Mouse (Mus musculus): ENCODE data around the gene Mcrip2. TPM values are rescaled to one million over a fixed set of nuclear protein-coding genes. Genes with fewer than 3 reads are reported as not detected.

The Mcrip2 gene
- 12.3 and 12.6 TPM in 2 replicates for total RNA-seq (2012; rRNA removed)

DNA sequence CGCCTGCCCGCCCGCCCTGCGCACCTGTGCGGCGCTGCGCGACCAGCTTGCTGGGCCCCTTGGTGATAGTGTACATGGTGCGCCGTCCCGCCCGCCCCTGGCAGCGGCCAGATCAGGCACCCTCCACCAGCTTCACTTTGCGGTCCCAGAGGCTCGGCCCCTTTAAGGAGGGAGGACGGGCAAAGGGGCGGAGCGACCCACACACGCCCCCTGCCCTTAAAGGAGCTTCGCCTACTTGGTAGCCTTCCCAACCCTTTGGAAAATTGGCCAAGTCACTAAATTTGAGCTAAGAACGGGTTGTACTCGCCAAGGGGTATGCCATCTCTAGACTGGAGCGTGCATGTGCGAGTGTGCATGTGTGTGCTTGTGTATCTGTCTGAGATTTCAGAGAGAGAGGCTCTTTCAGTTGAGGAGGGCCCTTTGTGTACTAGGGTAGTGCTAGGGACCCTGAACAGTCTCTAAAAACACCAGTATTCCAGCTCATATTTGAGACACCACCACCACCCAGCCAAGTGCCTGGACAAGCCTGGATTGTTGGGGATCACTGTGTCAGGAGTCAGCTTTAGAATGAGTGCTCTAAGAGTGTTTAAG lies at the start of gene Mcrip2:
TSS of gene Mcrip2 (minus strand) at position 164 of the 591 bp plus-strand sequence.
- peaks cover 4 to 10% of the 10 kb centered on the region in 2 experiments; a peak in 2 of 4 replicates for H3K4me1 ChIP-seq (ENCODE audit: control insufficient read depth in 2 of 2, insufficient read depth in 2 of 2, low read length in 2 of 2, poor library complexity in 1 of 2)
- TF ChIP-seq ZC3H11A (IDR thresholded peaks at IDR 0.05; ENCODE audit: borderline replicate concordance, low read depth, low read length) (no peak), HCFC1 (IDR thresholded peaks at IDR 0.05; ENCODE audit: borderline replicate concordance, insufficient read depth, low read length) (no peak), ZNF384 (IDR thresholded peaks at IDR 0.05; ENCODE audit: low read depth, low read length) (no peak), MAFK (IDR thresholded peaks at IDR 0.05; ENCODE audit: insufficient read depth, low read depth, low read length) (no peak), CHD2 (IDR thresholded peaks at IDR 0.05; ENCODE audit: low read depth, low read length) (no peak)
- peak; percentile 75 for DNase-seq (ENCODE audit: low read depth, low spot score)
- H3K9ac ChIP-seq (ENCODE audit: insufficient read depth, low read depth, low read length, poor library complexity, severe bottlenecking): peak within 1 kb of the TSS; percentile 72
- peak within 1 kb of the TSS; percentile 85 to 93 for H3K4me3 ChIP-seq (ENCODE audit: insufficient read depth in 1 of 2, low read depth in 1 of 2, low read length in 2 of 2, poor library complexity in 1 of 2, severe bottlenecking in 1 of 2)
- no peak within 1 kb of the TSS for H3K27ac ChIP-seq (ENCODE audit: insufficient read depth, low read depth, low read length, poor library complexity, severe bottlenecking)
- in situ Hi-C loops (cut with MboI; ENCODE audit: low sequenced_read_pairs in 2 of 2, unreplicated experiment in 2 of 2): no loop called here
- no peaks in the 10 kb centered on the region for H3K9me3 ChIP-seq (ENCODE audit: control insufficient read depth, insufficient read depth, low read depth, low read length)
- no peaks in the 10 kb centered on the region for H3K36me3 ChIP-seq (ENCODE audit: control insufficient read depth, insufficient read depth, low read length, poor library complexity, severe bottlenecking)

- no peak for DNase-seq (ENCODE audit: low read depth, low spot score)
- Histone ChIP-seq H3K9ac (ENCODE audit: insufficient read depth, low read depth, low read length, poor library complexity, severe bottlenecking) (peak overlapping the region; percentile 92), H3K9me3 (ENCODE audit: control insufficient read depth, insufficient read depth, low read depth, low read length) (no peaks in the 10 kb centered on the region), H3K36me3 (ENCODE audit: control insufficient read depth, insufficient read depth, low read length, poor library complexity, severe bottlenecking) (peaks cover 1% of the 10 kb centered on the region; the same call in 1 of the 2 replicates), H3K27ac (ENCODE audit: insufficient read depth, low read depth, low read length, poor library complexity, severe bottlenecking) (no peak overlapping the region), H3K4me3 (ENCODE audit: insufficient read depth in 1 of 2, low read depth in 1 of 2, low read length in 2 of 2, poor library complexity in 1 of 2, severe bottlenecking in 1 of 2) (peak overlapping the region; percentile 95 to 97), H3K4me1 (ENCODE audit: control insufficient read depth in 2 of 2, insufficient read depth in 2 of 2, low read length in 2 of 2, poor library complexity in 1 of 2) (peaks cover 0 to 3% of the 10 kb centered on the region in 2 experiments; a peak in 1 of 4 replicates)
- TF ChIP-seq MAFK (IDR thresholded peaks at IDR 0.05; ENCODE audit: insufficient read depth, low read depth, low read length) (no peak), ZNF384 (IDR thresholded peaks at IDR 0.05; ENCODE audit: low read depth, low read length) (no peak), CHD2 (IDR thresholded peaks at IDR 0.05; ENCODE audit: low read depth, low read length) (no peak), HCFC1 (IDR thresholded peaks at IDR 0.05; ENCODE audit: borderline replicate concordance, insufficient read depth, low read length) (no peak), ZC3H11A (IDR thresholded peaks at IDR 0.05; ENCODE audit: borderline replicate concordance, low read depth, low read length) (no peak)
- in situ Hi-C loops (cut with MboI; ENCODE audit: low sequenced_read_pairs in 2 of 2, unreplicated experiment in 2 of 2): no loop called here
These were observed 49.6 kb upstream of the Mcrip2 start for GRCm38 (mm10) chr17:25918037-25918750.

GRCm38 (mm10) chr17:25916931-25917647 lies 48.5 kb upstream of the Mcrip2 start:
- Histone ChIP-seq H3K4me3 (ENCODE audit: insufficient read depth in 1 of 2, low read depth in 1 of 2, low read length in 2 of 2, poor library complexity in 1 of 2, severe bottlenecking in 1 of 2) (no peak overlapping the region), H3K27ac (ENCODE audit: insufficient read depth, low read depth, low read length, poor library complexity, severe bottlenecking) (no peak overlapping the region), H3K36me3 (ENCODE audit: control insufficient read depth, insufficient read depth, low read length, poor library complexity, severe bottlenecking) (peaks cover 1% of the 10 kb centered on the region; the same call in 1 of the 2 replicates), H3K9me3 (ENCODE audit: control insufficient read depth, insufficient read depth, low read depth, low read length) (no peaks in the 10 kb centered on the region), H3K9ac (ENCODE audit: insufficient read depth, low read depth, low read length, poor library complexity, severe bottlenecking) (no peak overlapping the region), H3K4me1 (ENCODE audit: control insufficient read depth in 2 of 2, insufficient read depth in 2 of 2, low read length in 2 of 2, poor library complexity in 1 of 2) (peaks cover 0 to 3% of the 10 kb centered on the region in 2 experiments; a peak in 1 of 4 replicates)
- DNase-seq (ENCODE audit: low read depth, low spot score): no peak
- in situ Hi-C loops (cut with MboI; ENCODE audit: low sequenced_read_pairs in 2 of 2, unreplicated experiment in 2 of 2): no loop called here
- TF ChIP-seq ZNF384 (IDR thresholded peaks at IDR 0.05; ENCODE audit: low read depth, low read length) (no peak), MAFK (IDR thresholded peaks at IDR 0.05; ENCODE audit: insufficient read depth, low read depth, low read length) (no peak), ZC3H11A (IDR thresholded peaks at IDR 0.05; ENCODE audit: borderline replicate concordance, low read depth, low read length) (no peak), HCFC1 (IDR thresholded peaks at IDR 0.05; ENCODE audit: borderline replicate concordance, insufficient read depth, low read length) (no peak), CHD2 (IDR thresholded peaks at IDR 0.05; ENCODE audit: low read depth, low read length) (no peak)

DNA sequence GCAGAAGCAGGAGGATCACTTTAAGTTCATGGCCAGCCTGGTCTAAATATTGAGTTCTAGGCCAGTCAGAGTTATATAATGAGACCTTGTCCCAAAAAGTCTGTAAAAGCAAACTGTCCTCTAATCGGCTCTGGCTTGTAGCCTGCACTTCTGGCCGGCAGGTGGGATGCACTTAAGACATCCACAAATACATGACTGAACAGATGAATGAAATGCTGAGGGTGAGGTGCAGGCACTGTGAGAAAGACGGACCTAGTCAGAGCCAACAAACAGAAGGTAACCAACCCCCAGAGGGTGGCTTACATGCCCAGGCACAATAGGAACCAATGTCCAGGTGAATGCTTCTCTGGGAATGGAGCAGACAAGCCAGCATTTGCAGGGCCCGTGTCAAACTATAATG lies 45.7 kb upstream of the Mcrip2 start:
- no peak for DNase-seq (ENCODE audit: low read depth, low spot score)
- H3K4me3 ChIP-seq (ENCODE audit: insufficient read depth in 1 of 2, low read depth in 1 of 2, low read length in 2 of 2, poor library complexity in 1 of 2, severe bottlenecking in 1 of 2): no peak overlapping the region
- peaks cover 1% of the 10 kb centered on the region; the same call in 1 of the 2 replicates for H3K36me3 ChIP-seq (ENCODE audit: control insufficient read depth, insufficient read depth, low read length, poor library complexity, severe bottlenecking)
- no peak overlapping the region for H3K9ac ChIP-seq (ENCODE audit: insufficient read depth, low read depth, low read length, poor library complexity, severe bottlenecking)
- H3K4me1 ChIP-seq (ENCODE audit: control insufficient read depth in 2 of 2, insufficient read depth in 2 of 2, low read length in 2 of 2, poor library complexity in 1 of 2): peaks cover 2 to 3% of the 10 kb centered on the region in 2 experiments; a peak in 2 of 4 replicates
- H3K9me3 ChIP-seq (ENCODE audit: control insufficient read depth, insufficient read depth, low read depth, low read length): no peaks in the 10 kb centered on the region
- H3K27ac ChIP-seq (ENCODE audit: insufficient read depth, low read depth, low read length, poor library complexity, severe bottlenecking): no peak overlapping the region
- in situ Hi-C loops (cut with MboI; ENCODE audit: low sequenced_read_pairs in 2 of 2, unreplicated experiment in 2 of 2): no loop called here
- TF ChIP-seq HCFC1 (IDR thresholded peaks at IDR 0.05; ENCODE audit: borderline replicate concordance, insufficient read depth, low read length) (no peak), MAFK (IDR thresholded peaks at IDR 0.05; ENCODE audit: insufficient read depth, low read depth, low read length) (no peak), CHD2 (IDR thresholded peaks at IDR 0.05; ENCODE audit: low read depth, low read length) (no peak), ZC3H11A (IDR thresholded peaks at IDR 0.05; ENCODE audit: borderline replicate concordance, low read depth, low read length) (no peak), ZNF384 (IDR thresholded peaks at IDR 0.05; ENCODE audit: low read depth, low read length) (no peak)
